Mouse (Mus musculus) cerebellum, adult 9-10 months (tissue): ENCODE data around the gene Ndufaf2.

Source experiments
- DNase-seq: peaks from one replicate; pipeline ENCODE4 v3.0.0; 2022

Gene Ndufaf2

DNA sequence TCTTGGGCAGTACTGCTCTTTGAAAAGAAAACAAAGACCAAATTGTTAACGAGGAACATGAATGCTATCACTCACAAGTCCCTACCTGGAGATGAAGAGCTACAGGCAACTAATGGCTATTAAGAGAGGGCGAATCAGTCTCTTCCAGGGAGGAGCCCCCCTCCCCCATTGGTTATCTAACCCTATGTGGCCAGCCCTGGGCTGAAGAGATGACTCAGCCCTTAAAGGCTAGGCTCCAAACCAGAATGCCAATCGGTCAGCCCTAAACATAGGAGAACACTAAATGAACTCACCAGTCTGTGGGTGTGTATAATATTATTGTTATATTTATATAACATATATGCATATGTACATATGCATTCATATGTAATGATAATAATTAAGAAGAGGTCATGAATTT lies 132.6 kb downstream of the Ndufaf2 start:
- no peak for DNase-seq

DNA sequence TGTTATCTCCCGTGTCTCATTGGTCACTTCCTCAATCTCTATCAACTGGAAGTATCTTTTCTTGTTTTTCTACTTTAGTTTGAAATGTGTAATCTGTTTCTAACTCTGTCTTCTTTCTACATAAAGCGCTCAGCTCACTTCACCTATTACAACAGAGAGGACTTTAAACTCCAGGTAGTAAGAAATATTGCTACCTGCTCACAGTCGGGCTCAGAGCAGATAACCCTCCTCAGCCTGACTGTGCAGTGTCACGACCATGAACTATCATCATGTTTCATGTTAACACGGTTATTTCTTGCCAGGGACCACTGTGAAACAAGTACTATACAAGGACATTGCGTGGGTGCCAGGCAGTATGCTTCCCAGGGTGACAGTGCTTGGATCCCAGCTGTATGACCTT lies 141.1 kb downstream of the Ndufaf2 start:
- DNase-seq = no peak

DNA sequence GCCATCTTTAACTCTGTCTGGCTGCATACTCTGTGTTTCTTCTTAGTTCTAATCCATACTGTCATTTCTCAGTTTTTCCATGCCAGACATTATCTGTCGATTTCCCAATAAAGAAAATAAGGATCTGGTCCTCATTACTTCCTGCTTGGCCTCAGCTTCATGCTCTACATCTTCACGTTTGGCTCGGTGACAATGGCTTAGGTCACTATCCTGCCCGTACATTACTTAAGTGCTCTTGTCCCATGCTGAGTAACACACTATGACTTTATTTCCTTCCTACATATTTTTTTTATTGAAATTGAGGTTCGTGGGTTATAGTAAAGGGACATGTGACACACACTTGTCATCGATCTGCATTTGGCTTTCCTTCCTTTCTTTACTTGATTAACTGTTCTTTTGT lies 143.3 kb downstream of the Ndufaf2 start:
- DNase-seq = no peak

DNA sequence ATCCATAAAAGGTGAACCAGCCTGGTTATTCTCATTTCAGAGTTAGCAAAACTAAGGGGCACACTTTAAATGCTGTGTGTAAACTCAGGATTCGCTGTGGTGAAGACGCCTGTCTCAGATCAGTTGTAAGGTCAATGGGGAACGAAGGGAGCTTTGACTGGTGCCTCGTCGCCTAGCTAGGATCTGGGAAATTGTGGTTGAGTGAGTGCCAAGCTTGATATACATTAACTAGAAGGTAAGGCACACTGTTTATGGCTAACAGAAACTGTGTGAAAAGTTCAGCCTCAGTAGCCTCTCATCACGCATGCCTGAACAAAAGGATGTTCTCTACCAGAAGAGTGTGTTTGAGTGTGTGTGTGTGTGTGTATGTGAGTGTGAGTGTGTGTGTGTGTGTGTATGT lies 144.6 kb downstream of the Ndufaf2 start:
- no peak for DNase-seq

DNA sequence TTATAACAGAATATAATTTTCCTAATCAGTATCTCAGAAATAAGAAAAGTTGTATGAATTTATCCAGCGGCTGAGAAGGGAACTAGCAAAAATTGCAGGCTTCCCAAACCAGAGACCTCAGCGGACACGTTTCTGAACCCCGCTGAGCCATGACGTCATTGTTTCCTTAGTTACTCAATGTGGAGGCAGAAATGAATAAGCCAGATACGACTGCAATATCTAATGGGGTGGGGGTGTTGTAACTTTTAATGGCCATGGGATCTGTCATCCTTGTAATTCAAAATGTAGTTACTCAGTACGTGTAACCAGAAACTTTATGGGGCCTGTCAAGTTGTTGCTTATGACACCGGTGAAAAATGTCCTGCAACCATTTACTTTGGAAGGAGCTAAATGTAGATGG lies 145.3 kb downstream of the Ndufaf2 start:
- DNase-seq = no peak

DNA sequence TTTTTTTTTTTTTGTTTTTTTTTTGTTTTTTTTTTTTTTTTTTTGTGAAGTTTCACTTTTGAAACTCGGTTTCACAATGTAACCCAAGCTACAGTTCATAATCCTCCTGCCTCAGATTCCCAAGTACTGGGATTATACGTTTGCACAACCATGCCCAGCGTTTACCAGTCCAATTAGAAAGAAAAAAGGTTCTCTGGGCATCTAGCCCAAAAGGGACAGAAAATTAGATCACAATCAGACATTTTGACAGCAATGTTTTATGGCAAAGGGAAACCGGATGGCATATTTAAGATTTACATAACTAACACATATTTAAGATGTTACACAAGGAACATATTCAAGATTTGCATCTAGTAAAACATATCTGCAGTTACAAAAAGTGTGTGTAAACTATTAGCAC lies 150.6 kb downstream of the Ndufaf2 start:
- no peak for DNase-seq

DNA sequence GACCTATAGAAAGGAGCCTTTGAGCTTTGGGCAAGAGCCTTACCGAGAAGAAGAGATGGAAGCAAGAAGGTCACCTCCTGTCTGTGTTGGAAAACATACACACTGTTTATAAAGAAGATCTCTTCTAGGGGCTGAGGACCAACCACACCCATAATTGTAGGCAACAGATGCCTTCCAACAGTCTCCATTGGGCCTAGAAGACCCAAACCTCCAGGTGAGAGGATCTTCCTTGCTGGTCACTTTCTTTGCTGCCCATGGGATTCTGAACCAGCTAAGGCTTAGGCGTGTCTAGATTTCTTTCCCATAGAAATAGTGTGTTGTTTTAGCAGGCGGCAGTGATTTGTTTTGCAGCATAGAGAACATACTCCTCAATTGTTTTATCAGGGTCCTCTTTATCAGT lies 162.1 kb downstream of the Ndufaf2 start:
- DNase-seq = no peak

DNA sequence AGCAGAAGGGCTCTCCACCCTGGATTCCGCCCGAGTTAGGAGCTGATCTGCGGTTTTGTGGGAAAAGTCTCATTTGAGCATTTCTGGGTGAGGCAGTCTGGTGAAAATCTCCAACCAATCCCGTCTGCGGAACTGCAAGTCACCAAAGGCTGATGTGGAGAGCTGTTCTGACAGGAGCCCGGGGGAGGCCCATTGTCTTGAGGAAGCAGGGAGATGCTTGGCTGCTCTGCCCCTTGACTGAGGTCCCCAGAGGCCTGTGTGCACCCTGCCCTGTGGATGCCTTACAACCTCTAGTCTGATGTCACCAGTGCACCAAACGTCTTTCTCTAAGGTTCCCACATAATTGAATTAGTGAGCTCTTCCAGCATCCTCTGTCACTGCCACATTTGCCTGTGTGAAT lies 163.2 kb downstream of the Ndufaf2 start:
- DNase-seq = no peak

DNA sequence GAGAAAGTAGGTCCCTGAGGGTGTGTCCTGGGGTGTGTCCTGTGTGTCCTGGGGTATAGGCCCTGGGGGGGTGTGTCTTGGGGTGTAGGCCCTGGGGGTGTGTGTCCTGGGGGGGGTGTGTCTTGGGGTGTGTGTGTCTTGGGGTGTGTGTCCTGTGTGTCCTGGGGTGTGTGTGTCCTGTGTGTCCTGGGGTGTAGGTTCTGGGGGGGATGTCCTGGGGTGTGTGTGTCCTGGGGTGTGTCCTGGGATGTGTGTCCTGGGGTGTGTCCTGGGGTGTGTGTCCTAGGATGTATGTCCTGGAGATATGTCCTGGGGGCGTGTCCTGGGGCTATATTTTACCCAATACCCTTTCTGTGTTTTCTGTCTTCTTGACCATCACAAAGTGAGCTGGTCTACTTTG lies 165.8 kb downstream of the Ndufaf2 start:
- DNase-seq = no peak

DNA sequence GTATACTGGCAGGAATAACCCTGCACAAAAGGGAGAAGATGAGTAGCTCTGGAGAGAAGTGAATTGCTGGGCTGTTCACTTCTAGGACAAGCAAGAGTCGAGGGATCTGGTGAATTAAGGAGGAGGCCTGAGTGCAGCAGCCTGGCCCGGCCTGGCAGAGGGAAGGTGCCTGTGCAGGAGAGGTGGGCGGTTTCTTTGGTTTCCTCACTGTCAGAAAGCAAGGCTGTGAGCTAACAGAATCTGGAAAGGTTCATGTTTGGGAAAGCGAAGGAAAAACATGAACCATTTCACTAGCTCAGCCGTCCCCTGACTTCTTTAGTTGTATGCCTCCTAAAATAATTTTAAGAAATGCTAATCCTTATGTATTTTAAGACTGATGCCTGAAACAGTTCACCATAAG lies 173.8 kb downstream of the Ndufaf2 start:
- no peak for DNase-seq

DNA sequence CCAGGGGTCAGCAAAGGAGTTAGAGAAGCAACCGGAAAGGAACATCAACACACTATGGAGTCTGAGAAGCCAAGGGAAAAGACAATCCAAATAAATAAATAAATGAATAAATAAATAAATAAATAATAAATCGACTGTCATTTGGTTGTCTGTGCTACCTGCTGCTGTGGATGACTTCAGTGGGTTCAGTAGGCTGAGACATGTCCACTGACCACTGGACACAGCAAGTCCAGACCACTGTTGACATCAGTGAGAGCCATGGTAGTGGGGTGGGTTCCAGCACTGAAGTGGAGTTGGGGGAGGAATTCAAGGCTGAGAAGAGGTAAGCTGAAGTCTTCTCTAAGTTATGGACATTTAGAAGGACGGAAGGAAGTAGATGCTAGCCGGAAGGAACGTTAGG lies 174.2 kb downstream of the Ndufaf2 start:
- no peak for DNase-seq

DNA sequence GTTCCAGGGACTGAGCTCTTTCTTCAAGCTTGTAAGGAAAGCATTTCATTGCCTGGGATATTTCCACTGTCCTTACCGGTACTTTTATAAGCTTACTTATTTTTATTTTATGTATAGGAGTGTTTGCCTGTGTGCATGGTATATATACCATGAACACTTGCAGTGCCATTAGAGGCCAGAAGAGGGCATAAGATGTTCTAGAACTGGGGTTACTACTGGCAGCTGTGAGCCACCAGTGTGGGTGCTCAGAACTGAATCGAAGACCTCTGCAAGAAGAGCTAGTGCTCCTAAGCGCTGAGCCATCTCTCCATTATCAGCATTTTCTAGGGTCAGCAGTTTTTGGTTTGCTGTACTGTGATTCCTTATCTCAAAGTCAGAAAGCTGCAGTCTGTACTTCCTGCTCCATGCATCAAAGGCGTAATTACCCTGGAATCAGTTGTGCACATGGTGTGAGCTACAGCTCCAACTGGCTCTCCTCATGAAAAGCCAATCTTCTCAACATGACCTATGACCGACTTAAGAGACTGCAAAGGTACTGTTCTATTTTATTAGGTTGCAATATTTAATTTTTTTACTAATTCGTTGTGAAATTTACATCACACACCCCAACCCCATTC lies 175.1 kb downstream of the Ndufaf2 start:
- no peak for DNase-seq

DNA sequence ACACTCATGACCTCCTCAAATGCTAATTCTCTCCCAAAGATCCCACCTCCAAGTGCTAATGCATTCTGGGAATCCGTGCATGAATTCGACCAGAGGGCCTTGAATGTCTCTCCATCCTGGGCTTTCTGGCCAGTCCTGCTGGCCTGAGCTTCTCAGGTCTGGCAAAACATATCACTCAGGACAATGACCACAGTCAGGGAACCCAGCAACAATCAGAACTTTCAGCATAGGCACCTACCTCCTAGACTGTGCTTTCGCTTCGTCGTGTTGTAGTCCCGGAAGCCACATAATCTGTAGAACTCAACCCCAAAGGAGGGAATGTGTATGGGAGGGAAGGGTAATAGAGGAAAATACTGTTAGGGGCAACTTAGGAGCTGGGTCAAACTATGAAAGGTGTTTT lies 179.0 kb downstream of the Ndufaf2 start:
- no peak for DNase-seq

DNA sequence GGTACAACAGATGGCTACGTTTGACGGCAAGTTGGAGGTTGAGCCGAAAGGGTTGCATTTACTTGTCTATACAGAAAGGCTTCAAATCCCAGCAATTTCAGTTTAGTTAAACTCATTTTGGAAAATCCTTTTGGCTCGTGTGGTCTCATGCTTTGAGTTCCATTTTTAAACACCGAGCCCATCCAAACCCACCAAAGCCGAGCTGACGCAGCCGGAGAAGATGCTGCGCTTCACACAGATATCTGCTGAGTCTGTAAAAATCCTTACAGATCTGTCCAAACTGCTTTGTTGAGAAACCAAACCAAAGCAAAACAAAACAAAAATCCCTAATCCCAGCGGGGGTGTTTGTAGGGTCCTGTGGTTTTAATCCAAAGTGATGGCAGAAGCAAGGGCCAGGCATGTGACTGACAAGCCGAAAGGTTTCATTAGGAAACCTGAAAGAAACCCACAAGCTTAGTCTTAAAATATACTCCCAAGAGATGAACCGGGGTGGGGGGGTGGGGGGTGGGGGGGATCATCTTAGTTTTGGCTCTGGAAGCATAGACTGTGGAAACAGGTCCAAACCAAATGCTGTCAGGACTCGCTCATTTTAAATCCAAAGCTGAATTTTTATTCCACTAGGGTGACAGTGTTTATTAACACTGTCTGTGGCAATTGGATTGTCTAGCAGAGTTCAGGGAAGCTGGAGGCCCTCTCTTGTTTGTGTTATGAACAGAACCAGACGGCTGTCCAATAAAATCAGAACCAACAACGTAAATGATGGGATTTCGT lies 181.4 kb downstream of the Ndufaf2 start:
- DNase-seq = no peak

DNA sequence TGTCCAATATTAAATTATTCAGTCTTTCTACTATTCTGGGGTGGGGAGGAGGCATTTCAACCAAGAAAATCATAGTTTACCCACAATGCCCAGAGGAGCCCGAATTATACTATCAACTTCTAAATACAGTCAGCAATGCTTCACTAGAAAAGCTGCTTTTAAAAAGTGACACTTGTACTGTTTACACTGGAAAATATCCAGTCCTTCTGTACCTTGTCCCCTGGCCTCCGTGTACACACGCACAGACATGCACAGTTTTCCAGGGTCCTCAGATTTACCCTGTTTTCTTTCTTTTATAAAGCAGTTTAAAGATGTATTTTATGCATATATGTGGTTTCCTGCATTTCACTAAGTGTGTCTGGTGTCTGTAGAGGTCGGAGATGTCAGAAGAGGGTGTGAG lies 186.0 kb downstream of the Ndufaf2 start:
- DNase-seq = no peak

DNA sequence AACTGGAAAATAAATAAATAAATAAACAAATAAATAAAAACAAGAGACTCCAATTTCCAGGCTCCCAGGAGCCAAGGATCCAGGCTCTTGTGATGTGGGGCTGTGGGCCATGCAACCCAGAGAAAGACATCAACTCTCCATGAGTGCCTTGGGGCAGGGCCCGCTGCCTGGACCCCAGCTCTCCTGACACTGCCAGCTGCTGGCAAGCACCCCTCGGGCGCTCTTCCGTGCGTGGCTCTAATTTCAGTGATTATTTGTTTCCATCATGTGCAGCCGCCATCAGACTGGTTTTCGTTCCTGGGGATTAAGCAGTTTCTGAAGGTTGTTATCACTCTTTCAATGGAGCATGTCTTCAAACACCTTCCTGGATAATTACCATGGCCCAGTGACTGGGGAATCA lies 186.6 kb downstream of the Ndufaf2 start:
- DNase-seq = no peak

DNA sequence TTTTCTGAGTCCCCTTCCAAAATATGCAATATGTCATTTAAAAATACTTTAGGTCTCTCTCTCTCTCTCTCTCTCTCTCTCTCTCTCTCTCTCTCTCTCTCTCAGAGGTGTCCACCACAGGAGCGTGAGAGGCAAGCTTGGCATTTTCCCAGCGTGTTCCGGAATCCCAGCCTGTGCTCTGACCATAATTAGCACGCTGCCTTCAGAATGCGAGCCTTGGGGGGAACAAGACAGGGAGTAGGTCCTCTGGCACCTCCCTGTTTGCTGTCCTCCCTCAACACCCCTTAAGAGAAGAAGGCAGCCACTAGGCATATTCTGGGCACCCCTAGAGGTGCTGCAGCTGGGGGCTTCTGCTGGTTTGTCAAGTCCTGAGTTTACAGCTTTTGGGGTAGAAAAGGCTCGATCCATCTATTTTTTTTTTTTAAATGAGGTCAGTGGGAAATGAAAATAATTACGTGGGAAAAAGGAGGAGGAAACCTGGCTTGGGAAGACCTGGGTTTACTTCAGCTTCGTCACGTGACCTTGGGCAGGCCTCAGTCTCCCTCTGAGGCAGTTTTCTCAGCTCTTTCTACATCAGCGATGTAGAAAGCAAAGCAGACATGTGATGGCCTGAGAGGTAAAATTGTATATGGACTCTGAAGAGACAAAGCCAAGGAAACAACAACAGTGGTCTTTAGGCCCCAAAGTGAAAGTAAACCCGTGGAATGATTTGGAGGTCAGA lies 187.8 kb downstream of the Ndufaf2 start:
- no peak for DNase-seq

DNA sequence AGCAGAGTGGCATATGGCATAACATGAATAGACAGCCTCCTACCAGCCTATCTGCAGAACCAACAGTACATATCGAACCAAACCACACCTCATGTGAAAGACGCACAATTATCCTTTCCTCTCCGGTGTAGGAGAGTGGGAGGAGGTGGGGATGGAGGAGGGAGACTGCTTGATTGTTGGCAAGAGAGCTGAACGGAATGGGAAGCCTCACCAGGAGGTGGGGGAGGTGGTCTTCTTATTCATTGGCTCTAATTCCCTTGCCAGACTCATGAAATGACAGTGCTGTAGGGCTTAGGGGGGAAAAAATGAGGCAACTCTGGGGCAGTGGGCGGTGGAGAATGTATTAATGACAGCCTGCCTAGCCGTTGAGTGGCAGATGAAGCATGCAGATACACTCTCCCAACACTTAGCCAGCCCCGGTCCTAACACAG lies 188.4 kb downstream of the Ndufaf2 start:
- no peak for DNase-seq

DNA sequence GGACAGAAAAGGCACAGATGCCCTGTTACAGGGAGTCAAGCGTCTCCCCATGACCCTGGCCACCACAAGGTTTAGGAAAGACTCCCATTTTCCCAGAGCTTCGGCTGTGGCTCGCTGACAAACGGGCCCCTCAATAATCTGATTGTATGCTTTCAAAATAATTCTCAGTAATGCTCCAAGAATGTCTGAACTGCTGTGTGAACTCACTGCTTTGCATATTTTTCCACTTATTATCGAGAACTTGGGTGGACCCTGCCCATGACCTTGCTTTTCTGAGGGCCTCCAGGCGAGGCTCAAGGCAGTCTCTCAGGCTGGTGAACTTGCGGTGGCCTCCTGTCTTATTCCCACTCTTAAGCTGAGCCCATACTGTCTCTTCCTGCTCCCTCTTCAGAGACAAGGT lies 193.8 kb downstream of the Ndufaf2 start:
- DNase-seq = no peak

DNA sequence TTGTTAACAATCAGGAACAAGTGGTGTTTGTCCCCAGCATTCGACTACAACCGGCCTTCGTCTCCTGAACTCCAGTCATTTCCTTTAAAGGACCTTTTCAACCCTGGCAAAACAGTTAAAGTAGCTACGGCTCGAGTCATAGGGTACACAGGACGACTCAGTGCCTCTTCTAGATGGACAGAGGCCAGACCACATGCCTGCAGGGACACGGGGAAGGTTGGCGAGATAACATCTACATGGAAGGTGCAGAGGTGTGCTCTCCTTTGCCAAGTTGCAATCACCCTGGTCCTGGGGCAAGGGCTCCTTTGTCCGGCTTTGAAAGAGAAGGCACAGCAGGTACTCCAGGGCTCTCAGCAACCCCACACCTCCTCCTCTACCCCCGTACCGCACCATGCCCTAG lies 195.0 kb downstream of the Ndufaf2 start:
- DNase-seq = no peak

DNA sequence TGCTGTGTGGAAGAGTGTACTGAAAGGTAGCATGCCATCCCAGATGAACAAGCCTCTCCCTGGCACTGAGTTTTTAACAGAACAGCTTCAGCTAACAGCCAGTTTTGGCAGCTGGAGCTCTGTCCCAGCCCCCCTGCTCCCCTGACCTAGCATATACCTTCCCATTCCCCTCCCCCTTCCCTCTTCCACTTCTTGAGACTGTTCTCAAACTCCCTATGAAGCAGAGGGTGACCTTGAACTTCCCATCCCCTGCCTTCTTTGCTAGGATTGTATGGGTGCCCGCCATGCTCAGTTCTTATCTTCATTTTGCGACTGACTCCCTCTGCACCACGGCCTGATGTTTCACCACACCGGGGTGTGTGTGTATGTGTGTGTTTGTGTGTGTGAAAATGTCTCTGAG lies 195.7 kb downstream of the Ndufaf2 start:
- DNase-seq = no peak

DNA sequence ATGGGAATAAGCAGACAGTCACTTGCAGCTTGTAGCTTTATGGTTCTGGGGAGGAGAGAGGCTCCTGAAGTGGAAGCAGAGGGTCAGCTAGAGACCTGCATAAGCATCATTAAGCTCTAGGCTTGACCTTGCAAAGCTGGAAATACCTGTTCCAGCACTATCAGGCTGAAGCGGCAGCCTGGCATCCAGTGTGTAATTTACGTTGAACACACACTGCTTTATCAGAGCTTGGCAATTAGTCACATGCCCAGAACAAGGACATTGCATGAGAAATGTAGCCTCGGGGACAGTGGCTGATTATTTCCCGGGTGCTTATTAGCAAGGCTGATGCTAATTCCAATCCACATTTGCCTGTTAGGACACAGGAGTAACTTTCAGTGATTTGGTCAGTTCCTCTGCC lies 196.5 kb downstream of the Ndufaf2 start:
- no peak for DNase-seq

DNA sequence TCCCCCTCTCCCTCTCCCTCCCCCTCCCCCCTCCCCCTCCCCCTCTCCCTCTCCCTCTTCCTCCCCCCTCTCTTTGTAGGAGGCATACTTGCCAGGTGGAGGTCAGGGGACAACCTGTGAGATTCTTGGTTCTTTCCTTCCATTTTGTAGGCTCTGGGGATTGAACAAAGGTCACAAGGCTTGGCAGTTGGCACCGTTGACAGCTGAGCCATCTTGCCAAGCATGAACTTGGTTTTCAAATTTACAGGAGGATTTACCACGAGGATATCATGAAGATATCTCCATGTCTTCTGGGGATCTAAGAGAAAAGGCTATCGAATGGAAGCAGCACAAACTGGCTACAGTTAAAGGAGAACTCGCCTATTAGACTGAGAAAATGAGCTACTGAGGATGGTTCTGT lies 196.9 kb downstream of the Ndufaf2 start:
- no peak for DNase-seq

DNA sequence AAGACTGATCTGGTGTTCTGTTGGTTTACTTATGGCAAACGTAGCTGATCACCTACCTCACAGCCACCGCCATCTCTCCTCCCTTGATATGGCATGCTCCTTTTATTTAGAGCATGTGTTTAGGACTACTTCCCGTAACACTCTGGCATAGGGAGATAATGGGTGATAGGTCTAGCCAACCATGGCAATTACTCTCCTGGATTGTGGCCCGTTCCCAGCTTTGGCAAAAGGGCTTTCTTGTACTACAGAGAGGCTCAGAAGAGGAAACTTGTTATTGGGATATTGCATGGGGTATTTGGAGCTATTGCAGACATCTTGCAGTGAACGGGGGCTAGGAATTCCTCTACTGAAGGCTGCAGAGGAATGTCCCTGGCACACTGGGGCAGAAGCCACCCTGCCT lies 197.9 kb downstream of the Ndufaf2 start:
- no peak for DNase-seq
